Mouse (Mus musculus) MEL (cell line): ENCODE measurements around the gene Art3. TPM values are rescaled to one million over a fixed set of nuclear protein-coding genes. Genes with fewer than 3 reads are reported as not detected.
A peak's percentile ranks its signal among the peaks of the same experiment; 100 is the strongest.

Experiments
- DNase-seq: peaks from one replicate; pipeline ENCODE4 v3.0.0; 2011; ENCODE audit warnings: low read depth, low spot score
- H3K27ac ChIP-seq: 2 replicates; pipeline ENCODE4 v1.5.1; 2012; ENCODE audit warnings: low read depth, mild to moderate bottlenecking, control low read depth, low read length, moderate library complexity; ENCODE audit not compliant: control insufficient read depth
- H3K27me3 ChIP-seq, 2 experiments: fragments of 150-350 bp in 1 of 2; sonication (generic) in 1 of 2; 2 replicates each; pipeline ENCODE4 v1.6.1; 2012; ENCODE audit warnings: low read length in 2 of 2, mild to moderate bottlenecking in 2 of 2, improper control_type of control experiment in 1 of 2, moderate library complexity in 1 of 2; ENCODE audit not compliant: insufficient read depth in 2 of 2, control insufficient read depth in 1 of 2
- H3K36me3 ChIP-seq, 2 experiments: 2 replicates each; pipeline ENCODE4 v1.6.1; 2012 to 2014; ENCODE audit warnings: low read length in 2 of 2, improper control_type of control experiment in 1 of 2, inconsistent platforms in 1 of 2, mild to moderate bottlenecking in 1 of 2; ENCODE audit not compliant: insufficient read depth in 2 of 2, control insufficient read depth in 1 of 2
- H3K4me1 ChIP-seq, 2 experiments: fragments of 150-350 bp in 1 of 2; sonication (generic) in 1 of 2; 2 replicates each; pipeline ENCODE4 v1.6.1; 2012; ENCODE audit warnings: low read length in 2 of 2, improper control_type of control experiment in 1 of 2, mild to moderate bottlenecking in 1 of 2; ENCODE audit not compliant: insufficient read depth in 2 of 2, control insufficient read depth in 1 of 2
- H3K4me3 ChIP-seq, 2 experiments: fragments of 150-350 bp in 1 of 2; sonication (generic) in 1 of 2; 2 replicates each; pipeline ENCODE4 v1.5.1; 2012; ENCODE audit warnings: low read depth in 2 of 2, low read length in 2 of 2, mild to moderate bottlenecking in 2 of 2, moderate library complexity in 2 of 2, control low read depth in 1 of 2, improper control_type of control experiment in 1 of 2; ENCODE audit not compliant: control insufficient read depth in 1 of 2, insufficient read depth in 1 of 2
- H3K79me2 ChIP-seq: 2 replicates; pipeline ENCODE4 v1.6.1; 2012; ENCODE audit warnings: mild to moderate bottlenecking, low read length, moderate library complexity; ENCODE audit not compliant: control insufficient read depth, poor library complexity, insufficient read depth
- H3K9ac ChIP-seq: 2 replicates; pipeline ENCODE4 v1.6.1; 2012; ENCODE audit warnings: low read depth, mild to moderate bottlenecking, control low read depth, low read length, moderate library complexity; ENCODE audit not compliant: control insufficient read depth, poor library complexity, severe bottlenecking
- H3K9me3 ChIP-seq: fragments of 150-350 bp; sonication (generic); replicated peaks from 2 replicates; pipeline ENCODE4 v1.6.1; 2012; ENCODE audit warnings: mild to moderate bottlenecking, low read length, improper control_type of control experiment, moderate library complexity; ENCODE audit not compliant: insufficient read depth
- BHLHE40 ChIP-seq: IDR thresholded peaks from 2 replicates; pipeline ENCODE4 v1.6.1; 2012; ENCODE audit warnings: low read depth, mild to moderate bottlenecking, inconsistent platforms, low read length, improper control_type of control experiment, borderline replicate concordance
- EP300 ChIP-seq, 2 experiments: IDR thresholded peaks; 2 replicates each; pipeline ENCODE4 v1.6.1; 2011; ENCODE audit warnings: improper control_type of control experiment in 2 of 2, low read length in 2 of 2, low read depth in 1 of 2, mild to moderate bottlenecking in 1 of 2
- ETS1 ChIP-seq: IDR thresholded peaks from 2 replicates; pipeline ENCODE4 v1.6.1; 2012; ENCODE audit warnings: low read depth, mild to moderate bottlenecking, inconsistent platforms, low read length, improper control_type of control experiment, moderate library complexity
- GATA1 ChIP-seq: IDR thresholded peaks from 2 replicates; pipeline ENCODE4 v1.6.1; 2011; ENCODE audit warnings: low read depth, low read length, improper control_type of control experiment
- HCFC1 ChIP-seq: IDR thresholded peaks from 2 replicates; pipeline ENCODE4 v1.6.1; 2012; ENCODE audit warnings: low read depth, mild to moderate bottlenecking, inconsistent platforms, low read length, improper control_type of control experiment, moderate library complexity
- MAX ChIP-seq: IDR thresholded peaks from 2 replicates; pipeline ENCODE4 v1.6.1; 2011; ENCODE audit warnings: low read length, improper control_type of control experiment
- MAZ ChIP-seq: IDR thresholded peaks from 2 replicates; pipeline ENCODE4 v1.6.1; 2012; ENCODE audit warnings: low read depth, mild to moderate bottlenecking, inconsistent platforms, low read length, improper control_type of control experiment
- MEF2A ChIP-seq: IDR thresholded peaks from 2 replicates; pipeline ENCODE4 v1.6.1; 2014; ENCODE audit warnings: low read depth, mild to moderate bottlenecking, inconsistent platforms, low read length, improper control_type of control experiment; ENCODE audit not compliant: poor library complexity, insufficient replicate concordance, severe bottlenecking; ENCODE audit errors: extremely low read depth
- MXI1 ChIP-seq: IDR thresholded peaks from 2 replicates; pipeline ENCODE4 v1.6.1; 2011; ENCODE audit warnings: mild to moderate bottlenecking, low read depth, low read length, improper control_type of control experiment
- MYC ChIP-seq: IDR thresholded peaks from 2 replicates; pipeline ENCODE4 v1.6.1; 2011; ENCODE audit warnings: low read depth, mild to moderate bottlenecking, low read length, improper control_type of control experiment, moderate library complexity
- NELFE ChIP-seq: IDR thresholded peaks from 2 replicates; pipeline ENCODE4 v1.6.1; 2011; ENCODE audit warnings: low read depth, low read length, improper control_type of control experiment
- NRF1 ChIP-seq: IDR thresholded peaks from 2 replicates; pipeline ENCODE4 v1.6.1; 2014; ENCODE audit warnings: low read depth, mild to moderate bottlenecking, inconsistent platforms, low read length, improper control_type of control experiment, moderate library complexity; ENCODE audit not compliant: poor library complexity, insufficient read depth, severe bottlenecking
- POLR2AphosphoS2 ChIP-seq: IDR thresholded peaks from 2 replicates; pipeline ENCODE4 v1.6.1; 2011; ENCODE audit warnings: low read length, improper control_type of control experiment
- RAD21 ChIP-seq: IDR thresholded peaks from 2 replicates; pipeline ENCODE4 v1.6.1; 2011; ENCODE audit warnings: mild to moderate bottlenecking, low read depth, low read length, improper control_type of control experiment
- TAL1 ChIP-seq: IDR thresholded peaks from 2 replicates; pipeline ENCODE4 v1.6.1; 2012; ENCODE audit warnings: mild to moderate bottlenecking, inconsistent platforms, low read length, moderate library complexity, mixed read lengths
- TBP ChIP-seq: IDR thresholded peaks from 2 replicates; pipeline ENCODE4 v1.8.0; 2011; ENCODE audit warnings: low read depth, low read length, improper control_type of control experiment
- TCF12 ChIP-seq: IDR thresholded peaks from 2 replicates; pipeline ENCODE4 v1.6.1; 2014; ENCODE audit warnings: low read depth, mild to moderate bottlenecking, inconsistent platforms, low read length, improper control_type of control experiment, moderate library complexity
- UBTF ChIP-seq: IDR thresholded peaks from 2 replicates; pipeline ENCODE4 v1.6.1; 2012; ENCODE audit warnings: low read depth, mild to moderate bottlenecking, inconsistent platforms, low read length, improper control_type of control experiment, moderate library complexity, borderline replicate concordance; ENCODE audit not compliant: insufficient read depth
- USF2 ChIP-seq, 2 experiments: IDR thresholded peaks; 2 replicates each; pipeline ENCODE4 v1.6.1; 2011 to 2012; ENCODE audit warnings: improper control_type of control experiment in 2 of 2, low read length in 2 of 2, borderline replicate concordance in 1 of 2, inconsistent platforms in 1 of 2, low read depth in 1 of 2, mild to moderate bottlenecking in 1 of 2; ENCODE audit not compliant: insufficient read depth in 1 of 2
- ZC3H11A ChIP-seq: IDR thresholded peaks from 2 replicates; pipeline ENCODE4 v1.6.1; 2012; ENCODE audit warnings: low read depth, mild to moderate bottlenecking, inconsistent platforms, low read length, improper control_type of control experiment
- polyA plus RNA-seq, 2 experiments: library from polyadenylated mRNA; stranded (reverse) in 1 of 2; unstranded in 1 of 2; fragments of >175 nt in 1 of 2; fragments of >200 nt in 1 of 2; gene quantifications; 2 replicates each; pipeline versions ENCODE4 v1.2.1 to v1.2.4; 2012; ENCODE audit warnings: low replicate concordance in 2 of 2, low read depth in 1 of 2; ENCODE audit not compliant: insufficient read length in 2 of 2, insufficient read depth in 1 of 2, missing spikeins in 1 of 2
- total RNA-seq: library from RNA; depleted of rRNA; stranded (reverse); fragments of 300-350 nt; gene quantifications from 2 replicates; pipeline ENCODE4 v1.2.3, GENCODE M21; 2012

Art3 gene
- total and polyA plus RNA-seq, 3 experiments: not detected

GRCm38 (mm10) chr5:92435025-92435584, 103.5 kb downstream of the Art3 start, which contains the start of gene Nup54 (continued):
- TF ChIP-seq UBTF (no peak), MEF2A (no peak), HCFC1 (peak; percentile 94), MAZ (peak; percentile 69; the same call in 1 of the 2 replicates), ETS1 (peak; percentile 83), RAD21 (no peak), MYC (peak; percentile 97), NRF1 (0 out of 2 replicates have a peak, but pooled peaks have one; percentile 28), USF2 (IDR thresholded peaks at IDR 0.05; ENCODE audit: borderline replicate concordance in 1 of 2, insufficient read depth in 1 of 2, low read depth in 1 of 2, low read length in 2 of 2) (0 out of 4 replicates have a peak, but pooled peaks of 1 of the 2 experiments have one; percentile 14), MAX (peak; percentile 93), POLR2AphosphoS2 (peak; percentile 61; the same call in 1 of the 2 replicates), ZC3H11A (no peak), TAL1 (peak; percentile 22; the same call in 1 of the 2 replicates), NELFE (peak; percentile 92)

GRCm38 (mm10) chr5:92438540-92438939, 106.9 kb downstream of the Art3 start:
- Histone ChIP-seq H3K27ac (peak overlapping the region; percentile 78), H3K4me1 (peaks cover 13 to 22% of the 10 kb centered on the region in 2 experiments), H3K4me3 (peak overlapping the region in 1 of 2 experiments; percentile 29; a peak in 2 of 4 replicates), H3K9ac (peak overlapping the region; percentile 1; the same call in 1 of the 2 replicates), H3K27me3 (no peaks in the 10 kb centered on the region), H3K36me3 (peaks cover 0 to 19% of the 10 kb centered on the region in 2 experiments; a peak in 2 of 4 replicates), H3K79me2 (peaks cover 13% of the 10 kb centered on the region), H3K9me3 (no peaks in the 10 kb centered on the region)
- DNase-seq: peak; percentile 79
- TF ChIP-seq GATA1 (peak; percentile 85), TCF12 (peak; percentile 61), TBP (peak; percentile 58; the same call in 1 of the 2 replicates), EP300 (IDR thresholded peaks at IDR 0.05; ENCODE audit: low read depth in 1 of 2, low read length in 2 of 2) (peak; percentile 59 to 86; a peak in 3 of 4 replicates), MYC (0 out of 2 replicates have a peak, but pooled peaks have one; percentile 27), MXI1 (no peak), TAL1 (peak; percentile 80), BHLHE40 (peak; percentile 79), UBTF (no peak)
